Mouse (Mus musculus): ENCODE measurements around the gene Rbbp8nl.

- TF ChIP-seq CTCF (IDR thresholded peaks at IDR 0.05; ENCODE audit: borderline replicate concordance, control insufficient read depth, extremely low read depth, insufficient read depth, low read length, poor library complexity) (no peak), POLR2A (IDR thresholded peaks at IDR 0.05; ENCODE audit: control insufficient read depth, extremely low read depth, insufficient read depth, low read length, poor library complexity) (no peak)
Measured at GRCm38 (mm10) chr2:180256296-180257000, 33.2 kb downstream of the Rbbp8nl start.
